Mouse (Mus musculus): ENCODE measurements around the gene Myom3.
A peak's percentile ranks its signal among the peaks of the same experiment; 100 is the strongest.

Gene Myom3

GRCm38 (mm10) chr4:135761048-135761447 lies 1.5 kb downstream of the Myom3 start:
- DNase-seq (ENCODE audit: low read depth, low spot score), result no peak

- DNase-seq (ENCODE audit: low read depth, low spot score), result no peak
Measured at GRCm38 (mm10) chr4:135761569-135761968, 2.1 kb downstream of the Myom3 start.

GRCm38 (mm10) chr4:135762251-135762906 lies 2.9 kb downstream of the Myom3 start:
- peak; percentile 57 for DNase-seq (ENCODE audit: low read depth, low spot score)

GRCm38 (mm10) chr4:135764700-135765099 lies 5.2 kb downstream of the Myom3 start:
- DNase-seq (ENCODE audit: low read depth, low spot score), result no peak

- DNase-seq (ENCODE audit: low read depth, low spot score), result no peak
Measured at GRCm38 (mm10) chr4:135765707-135766106, 6.2 kb downstream of the Myom3 start.

GRCm38 (mm10) chr4:135766976-135767375 lies 7.5 kb downstream of the Myom3 start:
- DNase-seq (ENCODE audit: low read depth, low spot score), result no peak

GRCm38 (mm10) chr4:135768572-135769526 lies 9.3 kb downstream of the Myom3 start:
- DNase-seq (ENCODE audit: low read depth, low spot score), result no peak

GRCm38 (mm10) chr4:135770611-135771305 lies 11.2 kb downstream of the Myom3 start:
- no peak for DNase-seq (ENCODE audit: low read depth, low spot score)

GRCm38 (mm10) chr4:135771592-135771991 lies 12.1 kb downstream of the Myom3 start:
- DNase-seq (ENCODE audit: low read depth, low spot score), result no peak

GRCm38 (mm10) chr4:135772671-135773070 lies 13.2 kb downstream of the Myom3 start:
- DNase-seq (ENCODE audit: low read depth, low spot score), result no peak

- no peak for DNase-seq (ENCODE audit: low read depth, low spot score)
Measured at GRCm38 (mm10) chr4:135774496-135774895, 15.0 kb downstream of the Myom3 start.

- DNase-seq (ENCODE audit: low read depth, low spot score), result no peak
Measured at GRCm38 (mm10) chr4:135776850-135777249, 17.3 kb downstream of the Myom3 start.

- DNase-seq (ENCODE audit: low read depth, low spot score), result no peak
Measured at GRCm38 (mm10) chr4:135779661-135780060, 20.1 kb downstream of the Myom3 start.

- DNase-seq (ENCODE audit: low read depth, low spot score), result no peak
Measured at GRCm38 (mm10) chr4:135780255-135780654, 20.7 kb downstream of the Myom3 start.

GRCm38 (mm10) chr4:135781304-135781703 lies 21.8 kb downstream of the Myom3 start:
- no peak for DNase-seq (ENCODE audit: low read depth, low spot score)

- no peak for DNase-seq (ENCODE audit: low read depth, low spot score)
Measured at GRCm38 (mm10) chr4:135786581-135786980, 27.1 kb downstream of the Myom3 start.

- no peak for DNase-seq (ENCODE audit: low read depth, low spot score)
Measured at GRCm38 (mm10) chr4:135787271-135787670, 27.8 kb downstream of the Myom3 start.

GRCm38 (mm10) chr4:135789135-135789534 lies 29.6 kb downstream of the Myom3 start:
- DNase-seq (ENCODE audit: low read depth, low spot score), result no peak

- DNase-seq (ENCODE audit: low read depth, low spot score), result no peak
Measured at GRCm38 (mm10) chr4:135792821-135793220, 33.3 kb downstream of the Myom3 start.

- DNase-seq (ENCODE audit: low read depth, low spot score), result no peak
Measured at GRCm38 (mm10) chr4:135797931-135798330, 38.4 kb downstream of the Myom3 start.

- DNase-seq (ENCODE audit: low read depth, low spot score), result peak; percentile 81
Measured at GRCm38 (mm10) chr4:135801543-135801942, 42.0 kb downstream of the Myom3 start.

- no peak for DNase-seq (ENCODE audit: low read depth, low spot score)
Measured at GRCm38 (mm10) chr4:135803299-135803698, 43.8 kb downstream of the Myom3 start.
